Mouse (Mus musculus): ENCODE data around the gene Sumf1. TPM values are rescaled to one million over a fixed set of nuclear protein-coding genes. Genes with fewer than 3 reads are reported as not detected.

The Sumf1 gene
- polyA plus RNA-seq, 1 experiment: 16.6 TPM

- H3K4me1 ChIP-seq: no peaks in the 10 kb centered on the region; the same call in 1 of the 2 replicates
- no peak overlapping the region for H3K4me3 ChIP-seq (replicated peaks)
- no peaks in the 10 kb centered on the region for H3K27me3 ChIP-seq (replicated peaks)
- TF ChIP-seq GATA1 (IDR thresholded peaks at IDR 0.05; ENCODE audit: borderline replicate concordance, low read length): no peak
- TF ChIP-seq FLI1 (IDR thresholded peaks at IDR 0.05; ENCODE audit: low read length): no peak
- peaks cover 30% of the 10 kb centered on the region for H3K36me3 ChIP-seq (replicated peaks; ENCODE audit: low read length)
- H3K9me3 ChIP-seq: peaks cover 12% of the 10 kb centered on the region
These were observed 111.5 kb downstream of the Sumf1 start for GRCm38 (mm10) chr6:108073931-108074330.

- Histone ChIP-seq H3K27me3 (replicated peaks) (no peaks in the 10 kb centered on the region), H3K4me1 (no peaks in the 10 kb centered on the region; the same call in 1 of the 2 replicates), H3K36me3 (replicated peaks; ENCODE audit: low read length) (peaks cover 30% of the 10 kb centered on the region), H3K4me3 (replicated peaks) (no peak overlapping the region), H3K9me3 (peaks cover 12% of the 10 kb centered on the region)
- no peak for TF ChIP-seq GATA1 (IDR thresholded peaks at IDR 0.05; ENCODE audit: borderline replicate concordance, low read length)
These were observed 112.3 kb downstream of the Sumf1 start for GRCm38 (mm10) chr6:108073071-108073470.

GRCm38 (mm10) chr6:108070947-108071346 lies 114.4 kb downstream of the Sumf1 start:
- no peaks in the 10 kb centered on the region for H3K27me3 ChIP-seq (replicated peaks)
- TF ChIP-seq GATA1 (IDR thresholded peaks at IDR 0.05; ENCODE audit: borderline replicate concordance, low read length) (no peak), FLI1 (IDR thresholded peaks at IDR 0.05; ENCODE audit: low read length) (no peak)
- H3K9me3 ChIP-seq: peaks cover 12% of the 10 kb centered on the region
- peaks cover 3% of the 10 kb centered on the region; the same call in 1 of the 2 replicates for H3K4me1 ChIP-seq
- no peak overlapping the region for H3K4me3 ChIP-seq (replicated peaks)
- H3K36me3 ChIP-seq (replicated peaks; ENCODE audit: low read length): peaks cover 21% of the 10 kb centered on the region

- no peak for TF ChIP-seq GATA1 (IDR thresholded peaks at IDR 0.05; ENCODE audit: borderline replicate concordance, low read length)
- no peak for TF ChIP-seq FLI1 (IDR thresholded peaks at IDR 0.05; ENCODE audit: low read length)
- Histone ChIP-seq H3K4me1 (peaks cover 4% of the 10 kb centered on the region; the same call in 1 of the 2 replicates), H3K4me3 (replicated peaks) (peak overlapping the region; percentile 94), H3K36me3 (replicated peaks; ENCODE audit: low read length) (no peaks in the 10 kb centered on the region), H3K27me3 (replicated peaks) (no peaks in the 10 kb centered on the region), H3K9me3 (no peaks in the 10 kb centered on the region)
These were observed 119.8 kb downstream of the Sumf1 start for GRCm38 (mm10) chr6:108065583-108065982.

- no peaks in the 10 kb centered on the region for H3K9me3 ChIP-seq
- H3K4me1 ChIP-seq: peaks cover 4% of the 10 kb centered on the region; the same call in 1 of the 2 replicates
- H3K4me3 ChIP-seq (replicated peaks): peak within 1 kb of the TSS; percentile 94
- H3K27me3 ChIP-seq (replicated peaks): no peaks in the 10 kb centered on the region
- TF ChIP-seq FLI1 (IDR thresholded peaks at IDR 0.05; ENCODE audit: low read length) (no peak), GATA1 (IDR thresholded peaks at IDR 0.05; ENCODE audit: borderline replicate concordance, low read length) (no peak)
- H3K36me3 ChIP-seq (replicated peaks; ENCODE audit: low read length): no peaks in the 10 kb centered on the region
These were observed 120.4 kb downstream of the Sumf1 start, which contains the start of gene Setmar for GRCm38 (mm10) chr6:108064918-108065526. TSS of gene Setmar (plus strand) at chr6:108065045.

- Histone ChIP-seq H3K4me3 (replicated peaks) (no peak overlapping the region), H3K9me3 (no peaks in the 10 kb centered on the region), H3K27me3 (replicated peaks) (peaks cover 2% of the 10 kb centered on the region), H3K36me3 (replicated peaks; ENCODE audit: low read length) (no peaks in the 10 kb centered on the region), H3K4me1 (0 out of 2 replicates have a peak, but pooled peaks cover 3% of the 10 kb centered on the region)
- TF ChIP-seq FLI1 (IDR thresholded peaks at IDR 0.05; ENCODE audit: low read length) (no peak), GATA1 (IDR thresholded peaks at IDR 0.05; ENCODE audit: borderline replicate concordance, low read length) (no peak)
These were observed 124.3 kb downstream of the Sumf1 start for GRCm38 (mm10) chr6:108061121-108061520.

GRCm38 (mm10) chr6:108058066-108058465 lies 127.3 kb downstream of the Sumf1 start:
- Histone ChIP-seq H3K9me3 (no peaks in the 10 kb centered on the region), H3K4me3 (replicated peaks) (no peak overlapping the region), H3K36me3 (replicated peaks; ENCODE audit: low read length) (no peaks in the 10 kb centered on the region), H3K27me3 (replicated peaks) (peaks cover 2% of the 10 kb centered on the region), H3K4me1 (no peaks in the 10 kb centered on the region)
- TF ChIP-seq GATA1 (IDR thresholded peaks at IDR 0.05; ENCODE audit: borderline replicate concordance, low read length) (no peak), FLI1 (IDR thresholded peaks at IDR 0.05; ENCODE audit: low read length) (no peak)

GRCm38 (mm10) chr6:108057353-108057752 lies 128.0 kb downstream of the Sumf1 start:
- TF ChIP-seq GATA1 (IDR thresholded peaks at IDR 0.05; ENCODE audit: borderline replicate concordance, low read length): no peak
- no peak for TF ChIP-seq FLI1 (IDR thresholded peaks at IDR 0.05; ENCODE audit: low read length)
- Histone ChIP-seq H3K4me3 (replicated peaks) (no peak overlapping the region), H3K4me1 (no peaks in the 10 kb centered on the region), H3K9me3 (no peaks in the 10 kb centered on the region), H3K27me3 (replicated peaks) (peaks cover 2% of the 10 kb centered on the region), H3K36me3 (replicated peaks; ENCODE audit: low read length) (no peaks in the 10 kb centered on the region)

Other genes starting within 250 kb of the Sumf1 start
- gene Setmar, start 120.5 kb downstream of the Sumf1 start, polyA plus RNA-seq (2012; ENCODE audit: insufficient read depth, low replicate concordance): 0.51 TPM in 1 of 2 replicates, not detected in the other
- 7.9 and 8.3 TPM in 2 replicates for gene Itpr1, start 27.5 kb upstream of the Sumf1 start, polyA plus RNA-seq (2012; ENCODE audit: insufficient read depth, low replicate concordance)

Measured in megakaryocyte, embryonic 14.5 days (primary cell).